Mouse (Mus musculus): ENCODE data around the gene Limk1. TPM values are rescaled to one million over a fixed set of nuclear protein-coding genes. Genes with fewer than 3 reads are reported as not detected.

Gene Limk1
- polyA plus RNA-seq (2017; shearing (Covaris generic)) = 12.7 TPM

DNA sequence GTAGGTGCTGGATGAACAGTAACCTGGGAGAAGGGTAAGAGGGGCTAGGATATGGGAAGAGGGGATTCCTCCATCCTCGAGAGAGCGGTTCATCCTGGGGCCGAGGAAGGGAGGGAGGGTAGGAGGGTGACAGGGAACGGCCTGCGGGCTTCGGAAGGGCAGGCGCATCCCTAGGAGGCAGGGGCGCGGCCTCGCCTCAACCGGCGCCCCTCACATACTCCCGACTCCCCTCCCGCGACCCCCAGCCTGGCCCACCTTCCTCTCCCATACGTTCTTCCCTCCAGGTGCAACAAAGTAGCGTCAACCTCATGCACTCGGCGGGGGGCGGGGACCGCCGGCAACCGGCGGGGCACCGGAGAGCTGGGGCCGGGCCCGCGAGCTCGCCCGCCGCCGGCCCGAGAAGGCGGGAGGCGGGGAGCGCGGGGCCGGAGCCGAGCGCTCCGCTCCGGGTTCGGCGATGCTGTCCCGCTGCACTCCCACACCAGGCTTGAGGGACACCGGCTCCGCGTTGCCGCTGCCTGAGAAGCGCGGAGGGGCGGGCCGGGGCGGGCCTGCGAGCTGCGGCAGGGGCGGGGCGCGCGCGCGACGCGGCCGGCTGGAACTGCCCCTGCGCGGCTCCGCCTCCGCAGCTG lies at the start of gene Limk1:
Gene Limk1, minus strand, starts transcription at position 513 of the 632 bp plus-strand sequence.

DNA sequence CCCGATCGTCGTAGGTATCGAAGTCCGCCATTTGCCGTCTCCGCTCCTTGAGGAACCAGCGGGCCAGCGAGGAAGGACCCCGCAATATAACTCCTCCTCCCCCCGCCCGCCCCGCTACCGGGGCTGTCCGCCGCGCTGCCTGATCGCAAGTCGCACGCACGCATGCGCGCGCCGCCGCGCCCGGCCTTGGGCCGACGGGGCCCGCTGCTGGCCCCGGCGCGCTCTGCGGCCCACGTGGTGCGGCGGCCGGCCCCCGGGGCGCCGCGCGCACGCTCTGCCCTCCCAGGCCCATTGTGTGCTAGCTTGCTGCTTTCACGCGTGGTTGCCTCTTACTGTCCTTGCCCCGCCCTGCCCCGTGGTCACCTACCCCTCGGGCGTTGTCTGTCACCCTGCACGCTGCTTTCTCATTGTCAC lies 49.1 kb downstream of the Limk1 start, which contains the start of gene Eif4h:
Gene Eif4h, minus strand, starts transcription at position 222 of the 414 bp plus-strand sequence.

DNA sequence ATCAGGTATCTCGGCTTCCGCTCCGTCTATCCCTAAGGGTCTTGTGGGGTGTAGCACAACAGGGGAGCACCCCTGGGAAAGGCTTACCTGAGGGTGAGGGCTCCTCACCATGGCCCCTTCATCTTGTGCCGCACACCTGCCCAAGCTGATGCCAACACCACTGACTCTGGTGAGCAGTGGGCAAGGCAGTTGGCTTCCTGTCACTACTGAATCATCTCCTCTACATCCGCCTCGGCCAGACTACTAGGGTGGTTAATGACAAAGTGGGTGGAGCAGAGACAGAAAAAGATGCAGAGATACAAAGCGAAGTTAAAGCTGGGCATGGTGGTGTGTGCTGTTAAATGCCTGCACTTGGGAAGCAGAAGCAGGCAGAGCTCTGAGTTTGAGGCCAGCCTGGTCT lies 73.6 kb downstream of the Limk1 start, which contains the start of gene Lat2:
Gene Lat2, minus strand, starts transcription at position 224 of the 400 bp plus-strand sequence.

Other genes starting within 250 kb of the Limk1 start
- gene Gtf2ird1, start 231.9 kb downstream of the Limk1 start, polyA plus RNA-seq (2017; shearing (Covaris generic)) = 4.7 TPM
- gene Clip2, start 136.2 kb downstream of the Limk1 start, polyA plus RNA-seq (2017; shearing (Covaris generic)) = 0.35 TPM
- gene Syna, start 128.4 kb downstream of the Limk1 start, polyA plus RNA-seq (2017; shearing (Covaris generic)) = not detected
- 102 TPM for gene Rfc2, start 107.2 kb downstream of the Limk1 start, polyA plus RNA-seq (2017; shearing (Covaris generic))
- 0.52 TPM for gene Lat2, start 73.6 kb downstream of the Limk1 start, polyA plus RNA-seq (2017; shearing (Covaris generic))
- gene Eif4h, start 49.1 kb downstream of the Limk1 start, polyA plus RNA-seq (2017; shearing (Covaris generic)) = 240 TPM
- gene Eln, start 58.7 kb upstream of the Limk1 start, polyA plus RNA-seq (2017; shearing (Covaris generic)) = 0.35 TPM
- gene Tmem270, start 218.1 kb upstream of the Limk1 start, polyA plus RNA-seq (2017; shearing (Covaris generic)) = not detected
- gene Cldn13, start 226.9 kb upstream of the Limk1 start, polyA plus RNA-seq (2017; shearing (Covaris generic)) = not detected
- 5.6 TPM for gene Mettl27, start 243.8 kb upstream of the Limk1 start, polyA plus RNA-seq (2017; shearing (Covaris generic))